Mouse (Mus musculus) midbrain, postnatal 0 days (tissue): Measurements from ENCODE around the gene Shpk. TPM values are rescaled to one million over a fixed set of nuclear protein-coding genes. Genes with fewer than 3 reads are reported as not detected.

Experiments
- ATAC-seq: fragments of 200-750 bp; cut with Nextera tagmentation; 2 replicates; pipeline ENCODE4 v1.8.0; 2017; ENCODE audit warnings: moderate number of reproducible peaks, mild to moderate bottlenecking, moderate TSS enrichment, moderate library complexity; ENCODE audit not compliant: low FRiP score
- DNase-seq: peaks from one replicate; pipeline ENCODE4 v3.0.0-alpha.2; 2015; ENCODE audit warnings: low spot score
- H3K27ac ChIP-seq: fragments of 300-500 bp; sonication (generic); 2 replicates; pipeline ENCODE4 v1.5.1; 2014; ENCODE audit warnings: low read depth, mild to moderate bottlenecking, low read length, mixed read lengths
- H3K27me3 ChIP-seq: fragments of 300-500 bp; sonication (generic); 2 replicates; pipeline ENCODE4 v1.6.1; 2014; ENCODE audit warnings: low read length, control low read depth, mixed read lengths; ENCODE audit not compliant: insufficient read depth
- H3K36me3 ChIP-seq: fragments of 300-500 bp; sonication (generic); 2 replicates; pipeline ENCODE4 v1.6.1; 2014; ENCODE audit warnings: low read length, control low read depth, mixed read lengths; ENCODE audit not compliant: insufficient read depth
- H3K4me1 ChIP-seq: fragments of 300-500 bp; sonication (generic); 2 replicates; pipeline ENCODE4 v1.6.1; 2014; ENCODE audit warnings: mild to moderate bottlenecking, control low read depth, antibody characterized with exemption, low read length, mixed read lengths; ENCODE audit not compliant: insufficient read depth
- H3K4me2 ChIP-seq: fragments of 300-500 bp; sonication (generic); 2 replicates; pipeline ENCODE4 v1.6.1; 2014; ENCODE audit warnings: low read depth, mild to moderate bottlenecking, low read length, mixed read lengths; ENCODE audit not compliant: poor library complexity, severe bottlenecking
- H3K4me3 ChIP-seq: fragments of 300-500 bp; sonication (generic); 2 replicates; pipeline ENCODE4 v1.5.1; 2014; ENCODE audit warnings: low read depth, mild to moderate bottlenecking, low read length, moderate library complexity
- H3K9ac ChIP-seq: fragments of 300-500 bp; sonication (generic); replicated peaks from 2 replicates; pipeline ENCODE4 v1.6.1; 2014; ENCODE audit warnings: mild to moderate bottlenecking, low read length, moderate library complexity, mixed read lengths; ENCODE audit not compliant: poor library complexity, severe bottlenecking
- H3K9me3 ChIP-seq: fragments of 300-500 bp; sonication (generic); 2 replicates; pipeline ENCODE4 v1.6.1; 2016; ENCODE audit warnings: low read length, control low read depth
- CTCF ChIP-seq: IDR thresholded peaks from 2 replicates; pipeline ENCODE4 v1.5.1; 2016; ENCODE audit warnings: antibody characterized with exemption, mild to moderate bottlenecking
- WGBS: fragments of 180-500 bp; shearing (Covaris S2); extraction: QIAGEN DNeasy Blood & Tissue Kit; methylation state at CpG from one replicate; pipeline ENCODE4 v1.1.7; 2014; 5-methylcytosine and 5-hydroxymethylcytosine counted together
- polyA plus RNA-seq: library from polyadenylated mRNA; unstranded; fragments of >200 nt; fragmentation: Nextera tagmentation; extraction: Ambion mirVana; gene quantifications from 2 replicates; pipeline ENCODE4 v1.2.1, GENCODE M21; 2015
- total RNA-seq: library from RNA; depleted of rRNA; stranded (reverse); fragments of >200 nt; gene quantifications from 2 replicates; pipeline ENCODE4 v1.2.3, GENCODE M21; 2014

The Shpk gene
- total and polyA plus RNA-seq, 2 experiments from 2014 or later = 2.2 to 2.7 TPM

GRCm38 (mm10) chr11:73168071-73168470 is 31.2 kb upstream of the Shpk start:
- Histone ChIP-seq H3K4me2 (no peak overlapping the region), H3K4me1 (no peaks in the 10 kb centered on the region), H3K9ac (no peak overlapping the region), H3K27ac (no peak overlapping the region), H3K36me3 (peaks cover 8% of the 10 kb centered on the region; the same call in 1 of the 2 replicates), H3K9me3 (no peaks in the 10 kb centered on the region), H3K27me3 (no peaks in the 10 kb centered on the region), H3K4me3 (no peak overlapping the region)
- no peak for TF ChIP-seq CTCF
- no peak for ATAC-seq
- WGBS = 91% methylated on average over 8 of the region's 8 CpGs
- DNase-seq = no peak

- DNase-seq = no peak
- ATAC-seq = no peak
- Histone ChIP-seq H3K9me3 (no peaks in the 10 kb centered on the region), H3K36me3 (peaks cover 8% of the 10 kb centered on the region; the same call in 1 of the 2 replicates), H3K27me3 (no peaks in the 10 kb centered on the region), H3K4me1 (no peaks in the 10 kb centered on the region), H3K4me3 (no peak overlapping the region), H3K27ac (no peak overlapping the region), H3K9ac (no peak overlapping the region), H3K4me2 (no peak overlapping the region)
- WGBS = 80% methylated on average over 6 of the region's 6 CpGs
- no peak for TF ChIP-seq CTCF
These were observed 30.7 kb upstream of the Shpk start for GRCm38 (mm10) chr11:73168576-73168975.

GRCm38 (mm10) chr11:73169231-73169630 is 30.0 kb upstream of the Shpk start:
- Histone ChIP-seq H3K4me3 (no peak overlapping the region), H3K36me3 (peaks cover 11% of the 10 kb centered on the region; the same call in 1 of the 2 replicates), H3K4me1 (no peaks in the 10 kb centered on the region), H3K4me2 (no peak overlapping the region), H3K9ac (no peak overlapping the region), H3K27me3 (no peaks in the 10 kb centered on the region), H3K27ac (no peak overlapping the region), H3K9me3 (no peaks in the 10 kb centered on the region)
- peak; percentile 50; the same call in 1 of the 2 replicates for ATAC-seq
- DNase-seq = peak; percentile 39
- WGBS = 41% methylated on average over 4 of the region's 4 CpGs
- peak; percentile 74 for TF ChIP-seq CTCF

GRCm38 (mm10) chr11:73172186-73172585 is 27.1 kb upstream of the Shpk start:
- ATAC-seq (no peak), DNase-seq (no peak)
- H3K9me3 ChIP-seq = no peaks in the 10 kb centered on the region
- H3K36me3 ChIP-seq = peaks cover 11% of the 10 kb centered on the region; the same call in 1 of the 2 replicates
- no peaks in the 10 kb centered on the region for H3K4me1 ChIP-seq
- H3K4me3 ChIP-seq = no peak overlapping the region
- H3K9ac ChIP-seq = no peak overlapping the region
- H3K27ac ChIP-seq = no peak overlapping the region
- WGBS = 73% methylated on average over 5 of the region's 5 CpGs
- H3K27me3 ChIP-seq = no peaks in the 10 kb centered on the region
- no peak for TF ChIP-seq CTCF
- no peak overlapping the region for H3K4me2 ChIP-seq

GRCm38 (mm10) chr11:73175612-73176011 is 23.6 kb upstream of the Shpk start:
- no peaks in the 10 kb centered on the region for H3K9me3 ChIP-seq
- peak overlapping the region; percentile 93 for H3K4me3 ChIP-seq
- H3K27me3 ChIP-seq = no peaks in the 10 kb centered on the region
- DNase-seq (no peak), ATAC-seq (no peak)
- peaks cover 11% of the 10 kb centered on the region; the same call in 1 of the 2 replicates for H3K36me3 ChIP-seq
- H3K9ac ChIP-seq = peak overlapping the region; percentile 86; the same call in 1 of the 2 replicates
- no peaks in the 10 kb centered on the region for H3K4me1 ChIP-seq
- peak overlapping the region; percentile 74 for H3K4me2 ChIP-seq
- 50% methylated on average over 8 of the region's 8 CpGs for WGBS
- H3K27ac ChIP-seq = no peak overlapping the region
- no peak for TF ChIP-seq CTCF

GRCm38 (mm10) chr11:73176186-73176585 is 23.1 kb upstream of the Shpk start:
- peak overlapping the region; percentile 83 for H3K27ac ChIP-seq
- H3K27me3 ChIP-seq = no peaks in the 10 kb centered on the region
- H3K4me2 ChIP-seq = peak overlapping the region; percentile 74
- peak overlapping the region; percentile 93 for H3K4me3 ChIP-seq
- H3K9me3 ChIP-seq = no peaks in the 10 kb centered on the region
- DNase-seq (no peak), ATAC-seq (no peak)
- WGBS = 2% methylated on average over 15 of the region's 15 CpGs
- peaks cover 7% of the 10 kb centered on the region; the same call in 1 of the 2 replicates for H3K36me3 ChIP-seq
- no peaks in the 10 kb centered on the region for H3K4me1 ChIP-seq
- no peak for TF ChIP-seq CTCF
- peak overlapping the region; percentile 86 for H3K9ac ChIP-seq
